Comparison of ENCODE assay signal across 8 mouse cellular contexts in genomic region chr10:60814444-60815057, GRCm38 (mm10). TPM values are rescaled to one million over a fixed set of nuclear protein-coding genes. Genes with fewer than 3 reads are reported as not detected.
DNase-seq lines count a peak whose midpoint lies in the region; ATAC-seq lines count a peak whose summit lies in the region.

No protein-coding gene starts in this region.

- peak; percentile 18; the same call in 1 of the 2 replicates for ATAC-seq in kidney, embryonic 14.5 days (ENCODE audit: low FRiP score, low TSS enrichment)
- peak; percentile 40; the same call in 1 of the 2 replicates for ATAC-seq in midbrain, embryonic 15.5 days (replicated peaks)

- H3K9ac ChIP-seq in kidney, embryonic 14.5 days (ENCODE audit: low read depth, low read length), result peak overlapping the region; percentile 31; the same call in 1 of the 2 replicates
- no peak overlapping the region for H3K9ac ChIP-seq in midbrain, embryonic 15.5 days

- no peak overlapping the region for H3K4me3 ChIP-seq in kidney, embryonic 14.5 days (ENCODE audit: low read length)
- H3K4me3 ChIP-seq in midbrain, embryonic 15.5 days, result no peak overlapping the region

- H3K27me3 ChIP-seq in kidney, embryonic 14.5 days (ENCODE audit: control insufficient read depth, insufficient read depth, low read length), result peaks cover 4% of the 10 kb centered on the region; the same call in 1 of the 2 replicates
- peaks cover 9% of the 10 kb centered on the region for H3K27me3 ChIP-seq in midbrain, embryonic 15.5 days (replicated peaks)

- H3K4me2 ChIP-seq in kidney, embryonic 14.5 days (replicated peaks; ENCODE audit: low read depth, low read length), result 0 out of 2 replicates have a peak overlapping the region, but pooled peaks have one; percentile 19
- H3K4me2 ChIP-seq in midbrain, embryonic 15.5 days, result no peak overlapping the region

- H3K27ac ChIP-seq in kidney, embryonic 14.5 days (ENCODE audit: low read depth, low read length), result peak overlapping the region; percentile 89
- no peak overlapping the region for H3K27ac ChIP-seq in midbrain, embryonic 15.5 days

- DNase-seq in kidney, adult 9 months, result no peak
- DNase-seq in ZHBTc4 (ENCODE audit: low read depth, low spot score), result peak; percentile 92
- peak; percentile 65 for DNase-seq in heart, postnatal 4 days
- DNase-seq in cerebellum, postnatal 10 days, result no peak
- DNase-seq in frontal cortex, postnatal 36 days (ENCODE audit: low spot score in 2 of 2), result no peak
- no peak for DNase-seq in urinary bladder, postnatal 4 days (ENCODE audit: low spot score in 2 of 2)

- WGBS in kidney, embryonic 14.5 days, result 8% methylated on average over 8 of the region's 10 CpGs
- WGBS in midbrain, embryonic 15.5 days, result 15% methylated on average over 10 of the region's 10 CpGs

- H3K36me3 ChIP-seq in kidney, embryonic 14.5 days (ENCODE audit: control insufficient read depth, insufficient read depth, low read length), result no peaks in the 10 kb centered on the region
- H3K36me3 ChIP-seq in midbrain, embryonic 15.5 days (replicated peaks), result no peaks in the 10 kb centered on the region

- H3K4me1 ChIP-seq in kidney, embryonic 14.5 days (ENCODE audit: control insufficient read depth, insufficient read depth, low read length), result peaks cover 83% of the 10 kb centered on the region
- peaks cover 46% of the 10 kb centered on the region for H3K4me1 ChIP-seq in midbrain, embryonic 15.5 days

- no peaks in the 10 kb centered on the region for H3K9me3 ChIP-seq in kidney, embryonic 14.5 days (ENCODE audit: control insufficient read depth, low read length)
- H3K9me3 ChIP-seq in midbrain, embryonic 15.5 days, result no peaks in the 10 kb centered on the region

RNA-seq across cellular contexts. Expression of gene Unc5b, which starts 16.8 kb away (rescaled TPM):
- polyA plus RNA-seq in kidney, embryonic 14.5 days (2014; fragmentation: Nextera tagmentation; extraction: Ambion mirVana), result 7.9 and 10.1 TPM in 2 replicates
- 10 to 100 TPM; 42.1 to 43.3 TPM for total RNA-seq in heart, postnatal 4 days (2021)
- polyA plus RNA-seq in midbrain, embryonic 15.5 days (2015; fragmentation: Nextera tagmentation; extraction: Ambion mirVana), result 2.8 and 2.9 TPM in 2 replicates

Comparison
In these comparisons a context has a peak if more than half of its experiments do, and no peak if none do; other contexts are left out.
1. DNase-seq: peak in ZHBTc4 (single experiment) and heart, postnatal 4 days (single experiment); none in kidney, adult 9 months (single experiment), cerebellum, postnatal 10 days (0 of 2), frontal cortex, postnatal 36 days (0 of 2) and urinary bladder, postnatal 4 days (0 of 2).